Mouse (Mus musculus): ENCODE data around the gene Ears2. TPM values are rescaled to one million over a fixed set of nuclear protein-coding genes. Genes with fewer than 3 reads are reported as not detected.
A peak's percentile ranks its signal among the peaks of the same experiment; 100 is the strongest.
"Not testable (repeated sequence)": the region's sequence is repeated elsewhere in the genome, so short reads cannot be mapped to it uniquely, and the experiment has no call there.

Ears2 gene
- 8.3 TPM in 2 replicates for polyA plus RNA-seq (2015; fragmentation: Nextera tagmentation; extraction: Ambion mirVana)

GRCm38 (mm10) chr7:122066945-122067516, at the start of gene Ears2, which contains the start of gene Ubfd1:
Gene Ears2, minus strand, starts transcription at chr7:122067263.
Gene Ubfd1, plus strand, starts transcription at chr7:122067175.
- Histone ChIP-seq H3K4me3 (ENCODE audit: low read depth, low read length) (peak within 1 kb of the TSS; percentile 94), H3K9me3 (ENCODE audit: low read length) (no peaks in the 10 kb centered on the region), H3K27ac (ENCODE audit: low read depth) (peak within 1 kb of the TSS; percentile 92), H3K36me3 (replicated peaks; ENCODE audit: insufficient read depth, low read length) (peaks cover 14% of the 10 kb centered on the region), H3K9ac (replicated peaks) (peak within 1 kb of the TSS; percentile 89), H3K4me2 (ENCODE audit: low read depth, low read length) (peak within 1 kb of the TSS; percentile 91), H3K4me1 (ENCODE audit: insufficient read depth) (peaks cover 36% of the 10 kb centered on the region), H3K27me3 (ENCODE audit: insufficient read depth, low read length) (no peaks in the 10 kb centered on the region)
- peak; percentile 20; the same call in 1 of the 2 replicates for TF ChIP-seq EP300 (IDR thresholded peaks at IDR 0.05; ENCODE audit: low read depth)
- TF ChIP-seq CTCF (IDR thresholded peaks at IDR 0.05; ENCODE audit: low read depth): no peak; the same call in 1 of the 2 replicates
- peak; percentile 97 for ATAC-seq
- WGBS (ENCODE audit: insufficient replicate concordance): under 1% methylated on average over 53 of the region's 60 CpGs
- peak; percentile 96 for DNase-seq

GRCm38 (mm10) chr7:122108206-122108605, 41.1 kb upstream of the Ears2 start:
- no peak overlapping the region for H3K4me2 ChIP-seq (ENCODE audit: low read depth, low read length)
- TF ChIP-seq EP300 (IDR thresholded peaks at IDR 0.05; ENCODE audit: low read depth) (no peak), CTCF (IDR thresholded peaks at IDR 0.05; ENCODE audit: low read depth) (no peak)
- DNase-seq: no peak
- H3K9ac ChIP-seq (replicated peaks): no peak overlapping the region
- no peaks in the 10 kb centered on the region for H3K4me1 ChIP-seq (ENCODE audit: insufficient read depth)
- no peaks in the 10 kb centered on the region for H3K27me3 ChIP-seq (ENCODE audit: insufficient read depth, low read length)
- no peak for ATAC-seq
- peaks cover 31% of the 10 kb centered on the region for H3K36me3 ChIP-seq (replicated peaks; ENCODE audit: insufficient read depth, low read length)
- H3K27ac ChIP-seq (ENCODE audit: low read depth): no peak overlapping the region
- H3K9me3 ChIP-seq (ENCODE audit: low read length): no peaks in the 10 kb centered on the region
- 75% methylated on average over 6 of the region's 6 CpGs for WGBS (ENCODE audit: insufficient replicate concordance)
- H3K4me3 ChIP-seq (ENCODE audit: low read depth, low read length): no peak overlapping the region

- DNase-seq (peak; percentile 89), ATAC-seq (peak; percentile 100)
- Histone ChIP-seq H3K9ac (replicated peaks) (peak within 1 kb of the TSS; percentile 90), H3K36me3 (replicated peaks; ENCODE audit: insufficient read depth, low read length) (peaks cover 12% of the 10 kb centered on the region), H3K27me3 (ENCODE audit: insufficient read depth, low read length) (no peaks in the 10 kb centered on the region), H3K4me1 (ENCODE audit: insufficient read depth) (peaks cover 9% of the 10 kb centered on the region), H3K9me3 (ENCODE audit: low read length) (no peaks in the 10 kb centered on the region), H3K4me3 (ENCODE audit: low read depth, low read length) (peak within 1 kb of the TSS; percentile 85), H3K27ac (ENCODE audit: low read depth) (peak within 1 kb of the TSS; percentile 72), H3K4me2 (ENCODE audit: low read depth, low read length) (peak within 1 kb of the TSS; percentile 80)
- TF ChIP-seq EP300 (IDR thresholded peaks at IDR 0.05; ENCODE audit: low read depth) (no peak), CTCF (IDR thresholded peaks at IDR 0.05; ENCODE audit: low read depth) (peak; percentile 82)
- under 1% methylated on average over 28 of the region's 43 CpGs for WGBS (ENCODE audit: insufficient replicate concordance)
These were observed 34.7 kb upstream of the Ears2 start, which contains the start of gene Ndufab1 for GRCm38 (mm10) chr7:122101747-122102244. Gene Ndufab1, minus strand, starts transcription at chr7:122101886.

GRCm38 (mm10) chr7:122101014-122101746, 34.1 kb upstream of the Ears2 start:
- H3K9ac ChIP-seq (replicated peaks): peak overlapping the region; percentile 90
- ATAC-seq (peak; percentile 68), DNase-seq (peak; percentile 72)
- not testable (repeated sequence) for H3K27me3 ChIP-seq (ENCODE audit: insufficient read depth, low read length); H3K9me3 ChIP-seq (ENCODE audit: low read length); H3K4me1 ChIP-seq (ENCODE audit: insufficient read depth)
- H3K4me3 ChIP-seq (ENCODE audit: low read depth, low read length): peak overlapping the region; percentile 85
- peaks cover 12% of the 10 kb centered on the region for H3K36me3 ChIP-seq (replicated peaks; ENCODE audit: insufficient read depth, low read length)
- peak overlapping the region; percentile 72 for H3K27ac ChIP-seq (ENCODE audit: low read depth)
- 4% methylated on average over 25 of the region's 28 CpGs for WGBS (ENCODE audit: insufficient replicate concordance)
- peak overlapping the region; percentile 80 for H3K4me2 ChIP-seq (ENCODE audit: low read depth, low read length)

DNA sequence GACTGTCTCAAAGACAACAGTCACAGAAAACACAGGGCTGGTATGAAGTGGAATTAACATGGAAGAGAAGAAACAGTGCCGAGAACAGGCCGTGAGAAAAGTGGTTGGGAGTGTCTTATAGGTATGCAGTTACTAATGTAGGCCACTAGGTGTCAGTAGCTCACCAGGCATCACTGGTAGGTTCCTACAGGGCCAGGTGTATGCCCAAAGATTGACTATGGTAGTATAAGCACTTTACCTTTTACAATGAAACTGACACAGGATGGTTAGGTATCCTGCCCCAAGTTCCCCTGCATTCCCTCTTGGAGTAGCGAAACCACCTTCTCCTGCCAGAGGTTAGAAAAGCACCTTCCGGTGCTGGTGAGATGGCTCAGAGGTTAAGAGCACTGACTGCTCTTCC, 32.2 kb upstream of the Ears2 start:
- H3K4me3 ChIP-seq (ENCODE audit: low read depth, low read length): no peak overlapping the region
- TF ChIP-seq CTCF (IDR thresholded peaks at IDR 0.05; ENCODE audit: low read depth) (peak; percentile 97), EP300 (IDR thresholded peaks at IDR 0.05; ENCODE audit: low read depth) (no peak)
- 51% methylated on average over 4 of the region's 4 CpGs for WGBS (ENCODE audit: insufficient replicate concordance)
- no peaks in the 10 kb centered on the region for H3K9me3 ChIP-seq (ENCODE audit: low read length)
- H3K4me2 ChIP-seq (ENCODE audit: low read depth, low read length): peak overlapping the region; percentile 6; the same call in 1 of the 2 replicates
- peaks cover 32% of the 10 kb centered on the region for H3K36me3 ChIP-seq (replicated peaks; ENCODE audit: insufficient read depth, low read length)
- H3K27ac ChIP-seq (ENCODE audit: low read depth): no peak overlapping the region
- ATAC-seq (peak; percentile 18; the same call in 1 of the 2 replicates), DNase-seq (peak; percentile 55)
- H3K27me3 ChIP-seq (ENCODE audit: insufficient read depth, low read length): no peaks in the 10 kb centered on the region
- peaks cover 9% of the 10 kb centered on the region for H3K4me1 ChIP-seq (ENCODE audit: insufficient read depth)
- H3K9ac ChIP-seq (replicated peaks): no peak overlapping the region

GRCm38 (mm10) chr7:122098009-122098408, 30.9 kb upstream of the Ears2 start:
- Histone ChIP-seq H3K9ac (replicated peaks) (no peak overlapping the region), H3K27me3 (ENCODE audit: insufficient read depth, low read length) (no peaks in the 10 kb centered on the region), H3K4me2 (ENCODE audit: low read depth, low read length) (no peak overlapping the region), H3K27ac (ENCODE audit: low read depth) (no peak overlapping the region), H3K4me1 (ENCODE audit: insufficient read depth) (peaks cover 9% of the 10 kb centered on the region), H3K4me3 (ENCODE audit: low read depth, low read length) (no peak overlapping the region), H3K36me3 (replicated peaks; ENCODE audit: insufficient read depth, low read length) (peaks cover 42% of the 10 kb centered on the region), H3K9me3 (ENCODE audit: low read length) (no peaks in the 10 kb centered on the region)
- WGBS (ENCODE audit: insufficient replicate concordance): 76% methylated on average over 3 of the region's 3 CpGs
- ATAC-seq (no peak), DNase-seq (no peak)
- TF ChIP-seq CTCF (IDR thresholded peaks at IDR 0.05; ENCODE audit: low read depth): no peak
- no peak for TF ChIP-seq EP300 (IDR thresholded peaks at IDR 0.05; ENCODE audit: low read depth)
